Mouse (Mus musculus) G1E (cell line): ENCODE results near the gene Pate2. TPM values are rescaled to one million over a fixed set of nuclear protein-coding genes. Genes with fewer than 3 reads are reported as not detected.

Experiments
- ATAC-seq: 2 replicates; pipeline ENCODE4 v1.8.0; 2016; ENCODE audit warnings: mild to moderate bottlenecking; ENCODE audit not compliant: insufficient number of reproducible peaks, poor library complexity, low FRiP score, severe bottlenecking; ENCODE audit errors: extremely low read depth
- DNase-seq: peaks from one replicate; pipeline ENCODE4 v3.0.0; 2012; ENCODE audit warnings: low spot score
- H3K27me3 ChIP-seq: 2 replicates; pipeline ENCODE4 v1.6.1; 2012; ENCODE audit warnings: mild to moderate bottlenecking, low read length, inconsistent platforms; ENCODE audit not compliant: insufficient read depth
- H3K36me3 ChIP-seq: replicated peaks from 2 replicates; pipeline ENCODE3; 2012; ENCODE audit warnings: mild to moderate bottlenecking, inconsistent platforms
- H3K4me1 ChIP-seq: 2 replicates; pipeline ENCODE4 v1.6.1; 2012; ENCODE audit warnings: low read depth, low read length, inconsistent platforms, mixed read lengths; ENCODE audit not compliant: insufficient read depth
- H3K4me3 ChIP-seq: 2 replicates; pipeline ENCODE4 v1.5.1; 2012; ENCODE audit warnings: low read depth, mild to moderate bottlenecking, inconsistent platforms, low read length, moderate library complexity, mixed read lengths
- H3K9me3 ChIP-seq: replicated peaks from 2 replicates; pipeline ENCODE4 v1.6.1; 2012; ENCODE audit warnings: inconsistent platforms
- CTCF ChIP-seq: IDR thresholded peaks from 2 replicates; pipeline ENCODE4 v1.5.1; 2012; ENCODE audit warnings: low read depth, low read length, inconsistent platforms, mixed read lengths
- GATA1 ChIP-seq: IDR thresholded peaks from 2 replicates; pipeline ENCODE4 v1.6.1; 2012; ENCODE audit warnings: borderline replicate concordance, low read length, inconsistent platforms, mixed read lengths
- GATA2 ChIP-seq: IDR thresholded peaks from 2 replicates; pipeline ENCODE4 v1.6.1; 2012; ENCODE audit warnings: low read depth, low read length, inconsistent platforms, borderline replicate concordance
- POLR2AphosphoS5 ChIP-seq: IDR thresholded peaks from 2 replicates; pipeline ENCODE4 v1.6.1; 2012; ENCODE audit warnings: low read depth, low read length, inconsistent platforms; ENCODE audit not compliant: insufficient replicate concordance
- TAL1 ChIP-seq: conservative IDR thresholded peaks from 2 replicates; pipeline ENCODE4 v1.6.1; 2012; ENCODE audit warnings: low read depth, low read length, inconsistent platforms, mixed read lengths
- polyA plus RNA-seq: library from polyadenylated mRNA; stranded (reverse); fragments of >175 nt; gene quantifications from 2 replicates; pipeline ENCODE4 v1.2.3, GENCODE M21; 2012
- total RNA-seq, 2 experiments: library from RNA; stranded (forward) in 1 of 2; stranded (reverse) in 1 of 2; fragments of 200-1000 nt in 1 of 2; fragments of >200 nt in 1 of 2; fragmentation: Nextera tagmentation in 1 of 2; gene quantifications; 2 replicates each; pipeline ENCODE4 v1.2.3; 2014 to 2017

Pate2 gene
- total and polyA plus RNA-seq, 3 experiments: 0.21 to 0.75 (median 0.44) TPM

DNA sequence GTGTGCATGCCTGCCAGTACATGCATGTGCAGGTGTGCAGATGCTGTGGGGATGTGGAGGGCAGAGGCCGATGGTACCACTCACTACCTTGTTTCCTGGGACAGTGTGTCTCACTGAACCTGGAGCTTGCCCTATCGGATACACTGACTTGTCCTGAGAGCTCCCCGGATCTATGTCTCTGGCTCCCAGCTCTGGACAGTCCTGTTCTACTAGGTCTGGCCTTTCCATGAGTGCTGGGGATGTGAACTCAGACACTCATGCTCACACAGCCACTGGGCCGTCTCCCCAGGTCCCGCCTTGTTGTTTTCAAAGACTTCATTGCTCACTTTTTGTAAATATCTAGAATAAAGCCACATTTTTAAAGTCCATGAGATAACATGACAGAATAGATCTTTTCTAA is 29.1 kb upstream of the Pate2 start:
- Histone ChIP-seq H3K4me3 (no peak overlapping the region), H3K36me3 (no peaks in the 10 kb centered on the region), H3K27me3 (peaks cover 18% of the 10 kb centered on the region; the same call in 1 of the 2 replicates), H3K9me3 (no peaks in the 10 kb centered on the region), H3K4me1 (peaks cover 3% of the 10 kb centered on the region; the same call in 1 of the 2 replicates)
- TF ChIP-seq GATA2 (no peak), TAL1 (no peak), GATA1 (no peak), CTCF (no peak), POLR2AphosphoS5 (no peak)
- DNase-seq: no peak
- ATAC-seq: no peak

DNA sequence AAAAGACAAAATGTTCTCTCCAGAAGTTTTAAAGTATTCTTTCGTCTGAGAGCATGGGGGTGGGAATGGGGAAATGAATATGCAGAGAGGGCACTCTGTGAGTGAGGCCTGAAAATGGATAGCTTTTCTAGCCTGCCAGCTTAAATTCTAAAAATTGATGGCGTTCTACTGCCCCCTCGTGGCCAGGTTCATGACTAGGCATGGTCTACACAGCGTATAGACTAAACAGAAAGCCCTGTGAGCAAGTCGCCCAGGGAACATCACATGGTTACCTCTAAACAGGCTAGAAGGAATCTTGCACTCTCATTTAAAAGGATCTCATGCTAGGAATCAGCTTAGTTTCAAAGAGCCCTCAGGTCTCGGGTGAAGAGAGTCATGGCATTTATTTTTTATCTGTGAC is 28.6 kb upstream of the Pate2 start:
- ATAC-seq (peak; percentile 49; the same call in 1 of the 2 replicates), DNase-seq (peak; percentile 28)
- H3K4me3 ChIP-seq: no peak overlapping the region
- H3K27me3 ChIP-seq: peaks cover 18% of the 10 kb centered on the region; the same call in 1 of the 2 replicates
- H3K36me3 ChIP-seq: no peaks in the 10 kb centered on the region
- H3K9me3 ChIP-seq: no peaks in the 10 kb centered on the region
- H3K4me1 ChIP-seq: peaks cover 3% of the 10 kb centered on the region; the same call in 1 of the 2 replicates
- TF ChIP-seq CTCF: peak; percentile 46; the same call in 1 of the 2 replicates
- no peak for TF ChIP-seq POLR2AphosphoS5

DNA sequence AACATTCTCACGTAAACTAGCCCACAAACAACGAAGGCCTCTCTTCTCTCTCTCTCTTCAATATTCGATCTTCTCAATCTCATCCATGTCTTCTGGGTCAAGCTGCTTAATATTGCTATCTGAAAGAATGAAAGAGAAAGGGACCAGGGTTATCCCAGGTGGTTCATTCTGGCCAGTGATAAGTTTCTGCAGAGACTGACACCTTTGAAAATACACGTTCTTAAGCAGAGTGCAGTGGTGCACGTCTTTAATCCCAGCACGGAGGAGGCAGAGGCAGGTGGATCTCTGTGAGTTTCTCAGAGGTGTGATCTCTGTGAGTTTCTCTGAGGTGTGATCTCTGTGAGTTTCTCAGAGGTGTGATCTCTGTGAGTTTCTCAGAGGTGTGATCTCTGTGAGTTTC is 28.1 kb upstream of the Pate2 start:
- H3K36me3 ChIP-seq: no peaks in the 10 kb centered on the region
- DNase-seq (no peak), ATAC-seq (no peak)
- TF ChIP-seq GATA1: no peak
- TF ChIP-seq POLR2AphosphoS5: no peak
- no peak for TF ChIP-seq TAL1
- no peak for TF ChIP-seq CTCF
- no peak for TF ChIP-seq GATA2
- H3K27me3 ChIP-seq: peaks cover 18% of the 10 kb centered on the region; the same call in 1 of the 2 replicates
- peaks cover 3% of the 10 kb centered on the region; the same call in 1 of the 2 replicates for H3K4me1 ChIP-seq
- no peaks in the 10 kb centered on the region for H3K9me3 ChIP-seq
- no peak overlapping the region for H3K4me3 ChIP-seq

DNA sequence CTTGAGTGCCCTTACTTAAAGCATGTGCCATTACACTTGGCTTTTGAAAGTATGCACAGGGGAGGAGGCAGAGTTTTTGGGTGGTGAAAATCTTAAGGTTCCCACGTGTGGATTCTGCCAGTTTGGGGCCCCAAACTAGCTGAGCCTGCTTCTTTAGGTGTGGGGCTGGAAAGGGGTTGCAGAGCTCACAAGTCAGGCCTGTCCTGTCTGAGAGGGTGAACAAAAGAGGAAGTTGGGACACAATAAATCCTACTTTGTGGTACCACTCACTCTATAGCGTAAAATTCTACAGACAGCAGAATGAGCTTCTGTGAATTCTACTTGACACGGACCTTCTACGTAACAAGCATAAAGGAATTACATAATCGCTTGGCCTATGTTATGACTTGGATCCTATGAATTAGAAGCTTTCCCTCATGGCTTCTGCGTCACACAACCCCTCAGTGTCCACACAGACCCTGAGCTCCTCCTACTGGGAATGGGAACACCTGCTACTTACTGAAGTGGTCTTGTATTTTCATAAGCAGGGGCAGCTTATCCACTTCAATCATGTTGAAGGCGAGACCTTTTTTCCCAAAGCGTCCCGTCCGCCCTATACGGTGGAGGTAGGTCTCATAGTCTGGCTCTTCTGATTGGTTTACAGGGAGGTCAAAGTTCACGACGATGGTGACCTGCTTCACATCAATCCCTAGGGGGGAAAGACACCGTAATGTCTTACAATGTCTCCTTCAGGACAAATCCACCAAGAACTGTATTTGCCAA is 26.8 kb upstream of the Pate2 start:
- TF ChIP-seq POLR2AphosphoS5 (no peak), GATA2 (no peak), GATA1 (no peak), CTCF (no peak), TAL1 (no peak)
- no peak overlapping the region for H3K4me3 ChIP-seq
- DNase-seq (no peak), ATAC-seq (no peak)
- peaks cover 23% of the 10 kb centered on the region; the same call in 1 of the 2 replicates for H3K27me3 ChIP-seq
- no peaks in the 10 kb centered on the region for H3K4me1 ChIP-seq
- H3K36me3 ChIP-seq: no peaks in the 10 kb centered on the region
- no peaks in the 10 kb centered on the region for H3K9me3 ChIP-seq

DNA sequence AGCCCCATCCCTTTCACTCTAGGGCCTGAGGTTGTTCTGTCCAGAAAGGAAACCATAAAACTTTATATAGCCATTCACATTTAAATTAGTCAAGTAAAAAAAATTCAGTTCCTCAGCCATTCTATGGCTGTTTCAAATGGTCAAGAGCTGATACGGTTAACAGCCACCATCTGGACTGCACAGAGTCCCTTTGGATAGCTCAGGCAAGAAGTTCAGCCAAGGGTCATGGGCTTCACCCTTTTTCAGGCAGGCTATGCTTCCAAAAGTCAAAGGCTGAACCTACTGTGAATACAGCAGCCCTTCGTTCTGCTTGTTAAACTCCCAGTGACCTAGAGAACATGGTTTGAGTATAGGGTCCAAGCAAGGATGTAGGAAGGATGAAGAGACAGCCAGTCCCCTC is 25.4 kb upstream of the Pate2 start:
- ATAC-seq (no peak), DNase-seq (no peak)
- Histone ChIP-seq H3K36me3 (no peaks in the 10 kb centered on the region), H3K27me3 (peaks cover 25% of the 10 kb centered on the region; the same call in 1 of the 2 replicates), H3K4me1 (no peaks in the 10 kb centered on the region), H3K4me3 (no peak overlapping the region), H3K9me3 (no peaks in the 10 kb centered on the region)
- TF ChIP-seq GATA1 (no peak), POLR2AphosphoS5 (no peak), TAL1 (no peak), GATA2 (no peak), CTCF (no peak)

DNA sequence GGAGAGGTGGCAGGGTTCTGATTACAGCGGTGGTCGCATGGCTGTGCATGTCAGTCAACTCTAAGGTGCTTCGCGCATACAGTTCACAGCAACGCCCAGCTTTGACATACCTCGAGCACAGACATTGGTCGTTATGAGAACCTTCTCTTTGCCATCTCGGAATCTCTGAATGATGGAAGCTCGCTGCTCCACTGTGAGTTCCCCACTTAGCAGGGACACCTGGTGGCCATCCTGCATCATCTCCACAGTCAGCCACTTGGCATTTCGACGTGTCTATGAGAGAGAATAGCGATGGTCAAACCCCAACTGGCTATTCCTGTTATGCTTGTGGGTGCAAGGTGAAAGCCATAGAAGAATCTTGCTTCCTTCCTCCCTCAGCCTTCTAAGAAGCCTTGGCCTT is 24.4 kb upstream of the Pate2 start:
- H3K9me3 ChIP-seq: no peaks in the 10 kb centered on the region
- H3K36me3 ChIP-seq: no peaks in the 10 kb centered on the region
- no peak for TF ChIP-seq CTCF
- TF ChIP-seq POLR2AphosphoS5: no peak
- TF ChIP-seq GATA2: no peak
- no peak for TF ChIP-seq GATA1
- no peak for TF ChIP-seq TAL1
- no peak for ATAC-seq
- H3K4me3 ChIP-seq: no peak overlapping the region
- DNase-seq: no peak
- H3K27me3 ChIP-seq: peaks cover 21% of the 10 kb centered on the region; the same call in 1 of the 2 replicates
- no peaks in the 10 kb centered on the region for H3K4me1 ChIP-seq

DNA sequence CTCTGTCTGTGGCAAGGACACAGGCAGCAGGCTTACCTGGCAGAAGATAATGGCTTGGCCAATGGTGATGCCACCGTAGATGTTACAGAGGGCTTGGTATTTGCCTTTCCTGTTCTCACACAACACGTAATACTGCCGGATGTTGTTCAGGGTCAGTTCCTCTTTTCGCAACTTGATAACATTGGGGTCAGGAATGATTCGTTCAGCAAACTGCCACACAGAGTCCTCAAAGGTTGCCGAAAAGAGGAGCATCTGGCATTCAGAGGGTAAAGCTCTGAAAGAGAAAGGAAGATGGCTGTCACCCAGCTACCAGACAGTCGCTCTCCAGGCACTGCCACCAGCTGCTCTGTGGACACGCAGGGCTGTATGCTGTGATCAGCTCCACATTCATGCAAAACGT is 23.3 kb upstream of the Pate2 start:
- DNase-seq (no peak), ATAC-seq (no peak)
- H3K4me1 ChIP-seq: no peaks in the 10 kb centered on the region
- H3K9me3 ChIP-seq: no peaks in the 10 kb centered on the region
- peaks cover 22% of the 10 kb centered on the region; the same call in 1 of the 2 replicates for H3K27me3 ChIP-seq
- no peaks in the 10 kb centered on the region for H3K36me3 ChIP-seq
- no peak for TF ChIP-seq GATA1
- TF ChIP-seq CTCF: no peak
- no peak for TF ChIP-seq POLR2AphosphoS5
- TF ChIP-seq GATA2: no peak
- no peak for TF ChIP-seq TAL1
- H3K4me3 ChIP-seq: no peak overlapping the region
